Mouse (Mus musculus) adrenal gland, postnatal 25 days (tissue): ENCODE measurements at regions not wholly inside any gene's neighbourhood (a gene's known extent, or its start where the extent isn't known, plus 50 kb on each side); places are given as distances from the start of the nearest gene placed in this dataset.

Source experiments
- DNase-seq: peaks from one replicate; pipeline ENCODE4 v3.0.0; 2021; ENCODE audit warnings: mixed read lengths

DNA sequence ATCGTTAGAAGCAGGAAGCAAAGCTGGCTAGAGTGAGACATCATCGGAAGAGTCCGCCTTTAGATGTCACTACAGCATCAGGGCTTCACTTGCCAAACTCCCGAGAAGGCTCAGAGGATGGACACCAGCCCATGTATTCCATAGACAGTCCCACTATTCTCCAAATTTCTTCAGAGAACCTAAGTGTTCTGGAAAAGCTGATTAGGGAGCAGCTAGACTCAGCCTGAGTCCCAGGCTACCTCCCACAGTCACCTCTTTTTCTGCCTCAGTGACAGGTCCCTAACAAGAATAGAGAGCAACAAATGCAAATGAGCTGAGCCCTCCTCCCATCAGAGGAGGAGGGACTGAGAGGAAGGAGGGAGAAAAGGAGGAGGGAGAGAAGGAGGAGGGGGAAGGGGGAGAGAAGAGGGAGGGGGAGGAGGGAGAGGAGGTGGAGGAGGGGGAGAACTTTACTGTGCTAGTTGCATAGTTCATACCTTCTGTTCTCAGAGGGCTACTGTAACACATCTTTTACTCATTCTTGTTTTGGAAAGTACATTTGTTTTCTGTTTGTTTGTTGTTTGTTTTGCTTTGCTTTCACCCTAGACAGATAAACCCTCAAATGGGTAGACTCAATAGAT is 465.8 kb downstream of the Tmem182 start:
- DNase-seq = no peak

DNA sequence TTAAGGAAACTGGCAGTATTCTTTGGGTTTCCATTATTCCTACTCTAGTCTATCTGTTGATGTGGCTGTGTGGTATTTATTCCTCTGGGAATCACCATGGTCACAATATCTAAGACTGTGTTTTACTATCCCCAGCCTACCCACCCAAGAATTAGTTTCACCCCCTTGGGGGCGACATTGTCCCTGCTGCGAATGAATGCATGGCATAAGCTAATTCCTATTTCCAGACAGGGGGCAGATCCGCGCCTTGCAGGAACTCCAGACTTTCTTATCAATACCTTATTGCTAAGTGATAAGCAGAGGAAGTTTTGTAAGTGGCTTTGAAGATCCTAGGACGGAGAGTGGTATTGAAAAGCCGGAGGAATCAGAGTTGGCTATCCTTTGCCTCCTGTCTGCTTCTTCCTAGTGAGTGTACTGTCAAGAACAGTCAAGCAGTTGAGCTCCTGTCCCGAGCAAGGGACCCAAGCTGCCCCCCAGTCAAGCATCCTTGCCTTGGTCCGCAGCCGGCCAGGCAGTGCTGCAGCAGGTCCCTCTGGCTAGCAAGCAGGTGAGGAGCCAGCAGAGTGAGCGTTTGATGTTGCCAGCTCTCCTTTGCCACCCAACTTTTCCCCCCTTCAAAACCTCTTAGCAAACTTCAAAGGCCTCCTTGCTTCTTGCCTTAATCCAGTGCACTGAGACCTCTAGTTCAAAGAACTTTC is 469.3 kb downstream of the Tmem182 start:
- DNase-seq = peak; percentile 32

- no peak for DNase-seq
Measured at GRCm38 (mm10) chr1:41275271-41275624, 469.8 kb downstream of the Tmem182 start.

DNA sequence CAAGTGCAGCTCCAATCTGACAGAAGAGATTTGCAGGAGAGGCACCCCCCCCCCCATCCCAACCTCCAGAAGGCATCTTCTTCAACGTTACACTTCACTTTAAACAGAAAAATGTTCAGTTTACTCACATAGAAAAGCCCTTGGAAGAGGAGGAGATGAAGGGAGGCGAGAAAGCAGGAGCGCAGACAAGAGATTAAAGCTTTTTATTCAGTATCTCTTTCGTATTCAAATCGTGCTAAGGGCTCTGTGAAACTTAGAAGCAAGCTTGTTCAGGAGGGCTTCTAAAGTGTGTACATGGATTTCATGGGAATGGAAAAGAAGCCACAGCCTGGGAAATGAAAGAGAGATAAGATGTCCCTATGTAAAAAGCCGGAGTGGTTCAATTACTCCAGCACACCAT is 470.2 kb downstream of the Tmem182 start:
- DNase-seq = no peak

DNA sequence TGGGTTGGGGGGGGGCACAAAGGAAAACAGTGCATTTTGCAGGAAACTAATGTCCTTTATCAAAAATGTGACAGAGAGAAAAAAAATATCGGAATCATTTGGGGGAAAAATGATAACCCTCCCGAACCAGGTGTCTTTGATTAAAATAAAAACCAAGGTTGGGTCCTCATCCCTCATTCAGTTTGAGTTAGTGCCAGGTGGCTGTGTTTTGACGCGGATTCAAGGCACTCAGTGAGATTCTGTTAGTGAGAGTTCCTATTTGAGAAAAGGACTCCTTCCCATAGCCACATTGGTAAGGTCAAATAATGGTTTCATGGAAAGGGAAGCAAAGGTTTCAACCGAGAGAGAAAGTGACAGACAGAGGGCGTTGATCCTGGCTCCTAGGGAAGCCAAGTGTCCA is 470.9 kb downstream of the Tmem182 start:
- no peak for DNase-seq

- DNase-seq = no peak
Measured at GRCm38 (mm10) chr1:41285221-41285620, 479.8 kb downstream of the Tmem182 start.

- peak; percentile 12 for DNase-seq
Measured at GRCm38 (mm10) chr1:41286221-41286620, 480.8 kb downstream of the Tmem182 start.

- no peak for DNase-seq
Measured at GRCm38 (mm10) chr1:41326861-41327480, 521.6 kb downstream of the Tmem182 start.

DNA sequence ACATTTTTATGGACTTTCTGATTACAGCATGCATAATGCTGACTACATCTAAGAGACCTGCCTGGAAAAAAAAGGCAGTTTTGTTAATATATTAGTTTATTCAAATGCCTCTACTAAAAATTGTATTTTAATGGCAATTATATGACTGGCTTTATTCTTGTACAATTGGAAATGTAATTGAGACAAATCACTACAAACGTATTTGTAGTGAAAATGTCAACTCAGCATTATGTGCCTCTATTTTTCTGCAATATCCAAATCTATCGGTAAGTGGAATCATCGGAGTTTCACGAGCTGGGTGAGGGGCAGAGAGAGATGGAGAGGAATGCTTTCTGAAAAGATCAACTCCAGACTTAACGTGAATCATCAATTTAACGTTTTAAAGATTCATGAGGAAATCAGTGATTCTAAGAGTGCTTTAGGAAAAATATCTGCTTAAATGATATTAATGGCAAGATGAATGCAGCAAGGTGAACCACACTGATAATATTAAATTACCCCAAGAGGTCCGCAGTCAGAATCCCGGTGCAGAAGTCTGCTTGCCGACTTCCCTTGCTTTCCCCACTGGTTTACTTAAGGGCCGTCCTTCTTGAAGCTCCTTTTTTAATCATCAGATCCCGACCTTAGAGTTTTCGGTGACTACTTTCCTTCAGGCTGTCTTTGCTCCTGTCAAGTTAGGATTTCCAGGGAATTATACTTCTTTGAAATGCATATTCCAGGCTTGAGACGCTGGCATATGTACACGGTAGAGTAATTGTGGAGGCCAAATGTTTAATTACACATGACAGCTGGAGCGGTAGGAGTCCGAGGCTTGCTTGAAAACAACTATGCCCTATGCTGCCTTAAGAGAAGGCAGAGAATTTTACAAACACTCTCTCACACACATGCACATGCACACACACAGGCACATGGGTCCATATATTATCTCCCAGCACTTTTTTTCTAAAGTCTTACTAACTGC is 544.7 kb downstream of the Tmem182 start:
- DNase-seq = no peak

- DNase-seq = no peak
Measured at GRCm38 (mm10) chr1:41359061-41359460, 553.7 kb downstream of the Tmem182 start.

- no peak for DNase-seq
Measured at GRCm38 (mm10) chr1:41361512-41361911, 556.1 kb downstream of the Tmem182 start.

GRCm38 (mm10) chr1:41380013-41380412 is 574.6 kb downstream of the Tmem182 start:
- DNase-seq = no peak

DNA sequence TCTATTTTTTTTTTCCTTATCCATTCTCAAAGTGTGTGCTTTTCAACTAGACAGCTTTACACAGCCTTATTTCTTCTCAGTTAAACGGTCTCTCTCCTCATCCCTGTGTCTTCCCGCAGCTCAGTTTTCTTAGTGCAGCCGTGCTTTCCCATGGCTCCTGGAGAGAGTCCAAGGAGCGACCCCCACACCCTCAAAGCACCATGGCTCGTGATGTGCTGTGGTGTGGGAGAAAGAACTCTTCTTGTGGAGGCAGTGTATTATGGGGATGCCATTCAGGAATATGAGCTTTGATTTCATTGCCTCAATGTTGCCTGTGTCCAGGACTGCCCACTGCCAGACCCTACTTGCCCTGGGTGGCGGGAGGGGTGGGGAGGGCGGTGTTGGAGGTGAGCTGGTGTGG is 576.1 kb downstream of the Tmem182 start:
- DNase-seq = no peak

- DNase-seq = peak; percentile 27
Measured at GRCm38 (mm10) chr1:41384731-41385130, 579.3 kb downstream of the Tmem182 start.

DNA sequence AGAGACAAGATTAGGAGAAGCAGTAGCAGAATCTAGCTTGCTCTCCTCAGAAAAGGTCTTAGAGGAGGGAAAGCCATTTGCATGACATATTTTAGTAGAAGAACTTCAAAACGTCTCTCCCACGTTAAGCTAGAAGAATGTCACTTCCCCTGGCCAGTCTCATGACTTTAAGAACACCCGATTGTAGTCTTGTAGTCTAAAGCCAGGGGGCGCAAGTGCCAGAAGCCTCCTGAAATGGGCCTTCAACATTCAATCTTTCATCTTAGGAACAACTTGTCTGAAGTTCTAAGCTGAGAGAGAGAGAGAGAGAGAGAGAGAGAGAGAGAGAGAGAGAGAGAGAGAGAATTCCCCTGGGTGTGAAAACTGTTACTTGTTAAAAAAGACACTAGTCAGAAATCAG is 581.0 kb downstream of the Tmem182 start:
- no peak for DNase-seq

- peak; percentile 78 for DNase-seq
Measured at GRCm38 (mm10) chr1:41390102-41390884, 584.9 kb downstream of the Tmem182 start.

- no peak for DNase-seq
Measured at GRCm38 (mm10) chr1:41391071-41391470, 585.7 kb downstream of the Tmem182 start.

GRCm38 (mm10) chr1:41393287-41393686 is 587.9 kb downstream of the Tmem182 start:
- DNase-seq = no peak

- DNase-seq = no peak
Measured at GRCm38 (mm10) chr1:41395081-41395480, 589.7 kb downstream of the Tmem182 start.

- DNase-seq = no peak
Measured at GRCm38 (mm10) chr1:41410533-41410932, 605.1 kb downstream of the Tmem182 start.

DNA sequence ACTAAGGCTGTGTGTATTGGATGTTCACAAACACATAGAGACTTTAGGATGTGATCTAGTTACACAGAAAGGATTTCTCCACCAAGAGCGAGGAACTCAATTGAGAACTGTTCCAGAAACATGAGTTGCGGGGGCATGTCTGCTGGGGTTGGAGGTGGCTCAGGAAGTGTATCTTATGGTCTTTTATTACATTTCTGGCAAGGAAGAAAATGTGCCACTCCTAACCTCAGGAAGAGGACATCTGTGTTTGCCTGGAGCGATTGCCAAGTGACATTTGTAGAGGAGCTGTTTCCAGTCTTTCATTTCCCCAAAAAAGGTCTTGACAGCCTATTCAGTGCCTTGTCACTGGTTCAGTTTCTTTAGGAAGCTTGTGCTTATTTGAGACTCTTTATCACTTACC is 606.2 kb downstream of the Tmem182 start:
- no peak for DNase-seq

DNA sequence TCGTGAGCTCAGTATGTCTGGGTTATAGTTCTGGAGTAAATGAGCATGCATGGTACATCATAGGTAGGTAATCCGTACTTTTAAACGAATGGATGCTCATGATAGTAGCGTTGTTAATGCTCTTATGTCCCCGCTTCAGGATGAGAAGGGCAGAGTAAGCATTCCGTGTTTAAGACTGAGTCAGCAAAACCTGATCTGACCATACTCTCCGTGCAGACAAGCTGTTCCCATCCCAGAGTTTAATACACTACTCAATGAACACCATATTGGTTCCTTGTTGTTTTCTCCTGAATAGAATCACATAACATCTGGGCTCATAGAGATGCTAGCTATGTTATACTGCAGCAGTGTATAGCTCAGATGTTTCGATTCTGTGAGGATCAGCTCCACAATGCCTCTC is 606.7 kb downstream of the Tmem182 start:
- DNase-seq = no peak
